Mouse (Mus musculus): ENCODE results near the gene Mfsd2b.

Gene Mfsd2b

GRCm38 (mm10) chr12:4872983-4873477 lies 1.1 kb downstream of the Mfsd2b start:
- DNase-seq, result no peak

GRCm38 (mm10) chr12:4872273-4872672 lies 1.9 kb downstream of the Mfsd2b start:
- no peak for DNase-seq

GRCm38 (mm10) chr12:4871260-4871659 lies 2.9 kb downstream of the Mfsd2b start:
- DNase-seq, result no peak

GRCm38 (mm10) chr12:4868924-4869323 lies 5.2 kb downstream of the Mfsd2b start:
- no peak for DNase-seq

- no peak for DNase-seq
These were observed 9.8 kb downstream of the Mfsd2b start for GRCm38 (mm10) chr12:4864338-4864690.

GRCm38 (mm10) chr12:4863654-4864337 lies 10.4 kb downstream of the Mfsd2b start:
- DNase-seq, result peak; percentile 48 to 72

GRCm38 (mm10) chr12:4862672-4863071 lies 11.5 kb downstream of the Mfsd2b start:
- DNase-seq, result peak in 1 of 2 experiments; percentile 32

GRCm38 (mm10) chr12:4859241-4859914 lies 14.8 kb downstream of the Mfsd2b start:
- no peak for DNase-seq

GRCm38 (mm10) chr12:4856834-4857233 lies 17.3 kb downstream of the Mfsd2b start:
- no peak for DNase-seq

GRCm38 (mm10) chr12:4856160-4856559 lies 18.0 kb downstream of the Mfsd2b start:
- no peak for DNase-seq

GRCm38 (mm10) chr12:4843741-4844140 lies 30.4 kb downstream of the Mfsd2b start:
- DNase-seq, result peak; percentile 50 to 68

GRCm38 (mm10) chr12:4842890-4843597 lies 31.1 kb downstream of the Mfsd2b start, which contains the start of gene Wdcp:
TSS of gene Wdcp (plus strand) at chr12:4843303.
- peak; percentile 88 to 93 for DNase-seq

GRCm38 (mm10) chr12:4842456-4842855 lies 31.7 kb downstream of the Mfsd2b start:
- DNase-seq, result no peak

GRCm38 (mm10) chr12:4841392-4841887 lies 32.7 kb downstream of the Mfsd2b start, which contains the start of gene Fkbp1b:
TSS of gene Fkbp1b (minus strand) at chr12:4841591.
- DNase-seq, result peak; percentile 75 to 82

- DNase-seq, result peak in 1 of 2 experiments; percentile 19
These were observed 33.4 kb downstream of the Mfsd2b start for GRCm38 (mm10) chr12:4840741-4841140.

GRCm38 (mm10) chr12:4840010-4840409 lies 34.1 kb downstream of the Mfsd2b start:
- no peak for DNase-seq

- no peak for DNase-seq
These were observed 37.2 kb downstream of the Mfsd2b start for GRCm38 (mm10) chr12:4836959-4837358.

GRCm38 (mm10) chr12:4827256-4827655 lies 46.9 kb downstream of the Mfsd2b start:
- DNase-seq, result no peak

- DNase-seq, result peak; percentile 99 to 100
These were observed 56.6 kb downstream of the Mfsd2b start, which contains the start of gene Sf3b6 for GRCm38 (mm10) chr12:4817361-4818101. TSS of gene Sf3b6 (plus strand) at chr12:4817544.

GRCm38 (mm10) chr12:4816680-4817360 lies 57.3 kb downstream of the Mfsd2b start:
- DNase-seq, result no peak

GRCm38 (mm10) chr12:4813636-4814035 lies 60.5 kb downstream of the Mfsd2b start:
- DNase-seq, result no peak

All from kidney, postnatal 4 days (tissue).